Mouse (Mus musculus): ENCODE data around the gene Zc2hc1c. TPM values are rescaled to one million over a fixed set of nuclear protein-coding genes. Genes with fewer than 3 reads are reported as not detected.
"Not testable (repeated sequence)": the region's sequence is repeated elsewhere in the genome, so short reads cannot be mapped to it uniquely, and the experiment has no call there.

The Zc2hc1c gene
- total RNA-seq, 2 experiments from 2014 or later: 1.7 to 1.8 TPM

- not testable (repeated sequence) for DNase-seq (ENCODE audit: low spot score)
These were observed 6.6 kb upstream of the Zc2hc1c start for GRCm38 (mm10) chr12:85281756-85282155.

- DNase-seq (ENCODE audit: low spot score): no peak
These were observed 4.1 kb upstream of the Zc2hc1c start for GRCm38 (mm10) chr12:85284331-85284730.

GRCm38 (mm10) chr12:85284996-85285395 is 3.4 kb upstream of the Zc2hc1c start:
- DNase-seq (ENCODE audit: low spot score): no peak

- DNase-seq (ENCODE audit: low spot score): no peak
These were observed 1.4 kb upstream of the Zc2hc1c start for GRCm38 (mm10) chr12:85286941-85287340.

GRCm38 (mm10) chr12:85287809-85288485 is 444 bp upstream of the Zc2hc1c start, which contains the start of gene Acyp1:
Gene Acyp1, minus strand, starts transcription at chr12:85288438.
- DNase-seq (ENCODE audit: low spot score): peak; percentile 61

- DNase-seq (ENCODE audit: low spot score): no peak
These were observed 988 bp downstream of the Zc2hc1c start for GRCm38 (mm10) chr12:85289157-85290000.

GRCm38 (mm10) chr12:85290633-85291032 is 2.2 kb downstream of the Zc2hc1c start:
- no peak for DNase-seq (ENCODE audit: low spot score)

GRCm38 (mm10) chr12:85291541-85291940 is 3.1 kb downstream of the Zc2hc1c start:
- DNase-seq (ENCODE audit: low spot score): no peak

- DNase-seq (ENCODE audit: low spot score): no peak
These were observed 3.9 kb downstream of the Zc2hc1c start for GRCm38 (mm10) chr12:85292288-85292687.

GRCm38 (mm10) chr12:85292906-85293305 is 4.5 kb downstream of the Zc2hc1c start:
- no peak for DNase-seq (ENCODE audit: low spot score)

- no peak for DNase-seq (ENCODE audit: low spot score)
These were observed 7.1 kb downstream of the Zc2hc1c start for GRCm38 (mm10) chr12:85295506-85295905.

GRCm38 (mm10) chr12:85296915-85297314 is 8.5 kb downstream of the Zc2hc1c start:
- no peak for DNase-seq (ENCODE audit: low spot score)

- DNase-seq (ENCODE audit: low spot score): no peak
These were observed 9.1 kb downstream of the Zc2hc1c start for GRCm38 (mm10) chr12:85297345-85297997.

- DNase-seq (ENCODE audit: low spot score): no peak
These were observed 9.9 kb downstream of the Zc2hc1c start for GRCm38 (mm10) chr12:85298127-85298834.

- DNase-seq (ENCODE audit: low spot score): no peak
These were observed 10.4 kb downstream of the Zc2hc1c start for GRCm38 (mm10) chr12:85298835-85299180.

- no peak for DNase-seq (ENCODE audit: low spot score)
These were observed 14.9 kb downstream of the Zc2hc1c start for GRCm38 (mm10) chr12:85303256-85303655.

GRCm38 (mm10) chr12:85304725-85305124 is 16.3 kb downstream of the Zc2hc1c start:
- no peak for DNase-seq (ENCODE audit: low spot score)

GRCm38 (mm10) chr12:85305247-85305892 is 17.0 kb downstream of the Zc2hc1c start:
- peak; percentile 86 for DNase-seq (ENCODE audit: low spot score)

- no peak for DNase-seq (ENCODE audit: low spot score)
These were observed 20.3 kb downstream of the Zc2hc1c start for GRCm38 (mm10) chr12:85308651-85309050.

- no peak for DNase-seq (ENCODE audit: low spot score)
These were observed 41.8 kb downstream of the Zc2hc1c start for GRCm38 (mm10) chr12:85330153-85330552.

Data from gastrocnemius, adult 18-20 months (tissue).